Mouse (Mus musculus): ENCODE data around the gene Mrpl18.

GRCm38 (mm10) chr17:12906436-12906835, 9.7 kb downstream of the Mrpl18 start:
- TF ChIP-seq CTCF (IDR thresholded peaks at IDR 0.05 in 2 of 3, conservative IDR thresholded peaks at IDR 0.05 in 1 of 3; ENCODE audit: control insufficient read depth in 1 of 3, insufficient read depth in 1 of 3, low read depth in 2 of 3, low read length in 3 of 3, poor library complexity in 1 of 3, severe bottlenecking in 1 of 3): no peak
- TF ChIP-seq GATA1 (IDR thresholded peaks at IDR 0.05; ENCODE audit: low read depth, low read length): no peak
- no peak for TF ChIP-seq POLR2A (IDR thresholded peaks at IDR 0.05; ENCODE audit: control insufficient read depth in 1 of 2, insufficient read depth in 1 of 2, low read depth in 1 of 2, low read length in 2 of 2, poor library complexity in 1 of 2)
- no peak for TF ChIP-seq ZNF384 (IDR thresholded peaks at IDR 0.05; ENCODE audit: low read depth, low read length)
- TF ChIP-seq GABPA (IDR thresholded peaks at IDR 0.05; ENCODE audit: low read depth, low read length): no peak
- TF ChIP-seq NELFE (IDR thresholded peaks at IDR 0.05; ENCODE audit: low read depth, low read length): no peak
- no peak for TF ChIP-seq MEF2A (IDR thresholded peaks at IDR 0.05; ENCODE audit: extremely low read depth, insufficient replicate concordance, low read depth, low read length, poor library complexity, severe bottlenecking)
- no peak for TF ChIP-seq NRF1 (IDR thresholded peaks at IDR 0.05; ENCODE audit: insufficient read depth, low read depth, low read length, poor library complexity, severe bottlenecking)
- TF ChIP-seq E2F4 (IDR thresholded peaks at IDR 0.05; ENCODE audit: borderline replicate concordance, low read depth, low read length): no peak
- no peak for TF ChIP-seq ZC3H11A (IDR thresholded peaks at IDR 0.05; ENCODE audit: low read depth, low read length)
- TF ChIP-seq POLR2AphosphoS5 (IDR thresholded peaks at IDR 0.05; ENCODE audit: borderline replicate concordance, low read depth, low read length): no peak
- TF ChIP-seq RAD21 (IDR thresholded peaks at IDR 0.05; ENCODE audit: low read depth, low read length): no peak

Data from MEL (cell line).